Mouse (Mus musculus) cortical plate, adult 2 months (tissue): ENCODE results near the gene Gm29797. TPM values are rescaled to one million over a fixed set of nuclear protein-coding genes. Genes with fewer than 3 reads are reported as not detected.

Source experiments
- H3K27ac ChIP-seq: fragments of 200-500 bp; 2 replicates; pipeline ENCODE4 v1.5.1; 2012; ENCODE audit warnings: low read length, control low read depth, inconsistent platforms; ENCODE audit not compliant: insufficient read depth
- H3K4me1 ChIP-seq: fragments of 200-500 bp; 2 replicates; pipeline ENCODE4 v1.6.1; 2011; ENCODE audit warnings: low read length; ENCODE audit not compliant: control insufficient read depth, insufficient read depth
- H3K4me3 ChIP-seq: fragments of 200-500 bp; 2 replicates; pipeline ENCODE4 v1.5.1; 2011; ENCODE audit warnings: mild to moderate bottlenecking, low read length, control low read depth; ENCODE audit not compliant: insufficient read depth
- CTCF ChIP-seq: fragments of 200-500 bp; IDR thresholded peaks from 2 replicates; pipeline ENCODE4 v1.5.1; 2011; ENCODE audit warnings: mild to moderate bottlenecking, control low read depth, low read length; ENCODE audit not compliant: insufficient read depth; ENCODE audit errors: extremely low read depth
- POLR2A ChIP-seq: fragments of 200-500 bp; IDR thresholded peaks from 2 replicates; pipeline ENCODE4 v1.6.1; 2011; ENCODE audit warnings: mild to moderate bottlenecking, low read length, control low read depth; ENCODE audit not compliant: insufficient read depth; ENCODE audit errors: extremely low read depth
- polyA plus RNA-seq: library from polyadenylated mRNA; depleted of rRNA; stranded (reverse); fragments of >200 nt; gene quantifications from 2 replicates; pipeline ENCODE4 v1.2.3, GENCODE M21; 2012

Gene Gm29797
- polyA plus RNA-seq, 1 experiment: 0.21 TPM

- no peak overlapping the region for H3K4me3 ChIP-seq
- no peak for TF ChIP-seq POLR2A
- no peak for TF ChIP-seq CTCF
- H3K27ac ChIP-seq: no peak overlapping the region
These were observed 3.8 kb upstream of the Gm29797 start for GRCm38 (mm10) chr2:181653065-181653464.

GRCm38 (mm10) chr2:181653523-181653922 is 3.3 kb upstream of the Gm29797 start:
- TF ChIP-seq POLR2A: no peak
- TF ChIP-seq CTCF: no peak
- H3K4me1 ChIP-seq: no peaks in the 10 kb centered on the region
- H3K27ac ChIP-seq: no peak overlapping the region
- no peak overlapping the region for H3K4me3 ChIP-seq

More at GRCm38 (mm10) chr2:181653065-181653464, 3.8 kb upstream of the Gm29797 start:
- no peaks in the 10 kb centered on the region for H3K4me1 ChIP-seq

- H3K4me3 ChIP-seq: no peak overlapping the region
- no peak overlapping the region for H3K27ac ChIP-seq
These were observed 607 bp downstream of the Gm29797 start for GRCm38 (mm10) chr2:181657441-181657840.

GRCm38 (mm10) chr2:181658528-181658927 is 1.7 kb downstream of the Gm29797 start:
- Histone ChIP-seq H3K4me3 (no peak overlapping the region), H3K4me1 (0 out of 2 replicates have a peak, but pooled peaks cover 2% of the 10 kb centered on the region), H3K27ac (no peak overlapping the region)
- TF ChIP-seq POLR2A: no peak
- no peak for TF ChIP-seq CTCF

More at GRCm38 (mm10) chr2:181657441-181657840, 607 bp downstream of the Gm29797 start:
- no peak for TF ChIP-seq POLR2A
- TF ChIP-seq CTCF: no peak
- 0 out of 2 replicates have a peak, but pooled peaks cover 2% of the 10 kb centered on the region for H3K4me1 ChIP-seq

- H3K27ac ChIP-seq: no peak overlapping the region
- no peak overlapping the region for H3K4me3 ChIP-seq
- 0 out of 2 replicates have a peak, but pooled peaks cover 2% of the 10 kb centered on the region for H3K4me1 ChIP-seq
- TF ChIP-seq POLR2A (no peak), CTCF (peak; percentile 35; the same call in 1 of the 2 replicates)
These were observed 2.2 kb downstream of the Gm29797 start for GRCm38 (mm10) chr2:181658930-181659555.

- H3K27ac ChIP-seq: no peak overlapping the region
These were observed 2.8 kb downstream of the Gm29797 start for GRCm38 (mm10) chr2:181659609-181660055.

GRCm38 (mm10) chr2:181662620-181663297 is 5.9 kb downstream of the Gm29797 start:
- TF ChIP-seq POLR2A (no peak), CTCF (no peak)
- Histone ChIP-seq H3K4me3 (no peak overlapping the region), H3K4me1 (0 out of 2 replicates have a peak, but pooled peaks cover 2% of the 10 kb centered on the region), H3K27ac (no peak overlapping the region)

More at GRCm38 (mm10) chr2:181659609-181660055, 2.8 kb downstream of the Gm29797 start:
- TF ChIP-seq POLR2A (no peak), CTCF (peak; percentile 74)
- H3K4me3 ChIP-seq: no peak overlapping the region
- 0 out of 2 replicates have a peak, but pooled peaks cover 2% of the 10 kb centered on the region for H3K4me1 ChIP-seq

GRCm38 (mm10) chr2:181663298-181663630 is 6.4 kb downstream of the Gm29797 start:
- Histone ChIP-seq H3K4me3 (no peak overlapping the region), H3K27ac (0 out of 2 replicates have a peak overlapping the region, but pooled peaks have one; percentile 47), H3K4me1 (0 out of 2 replicates have a peak, but pooled peaks cover 2% of the 10 kb centered on the region)
- TF ChIP-seq POLR2A: no peak

- Histone ChIP-seq H3K27ac (peak overlapping the region; percentile 72; the same call in 1 of the 2 replicates), H3K4me1 (no peaks in the 10 kb centered on the region), H3K4me3 (peak overlapping the region; percentile 45)
- TF ChIP-seq CTCF (no peak), POLR2A (no peak)
These were observed 13.6 kb downstream of the Gm29797 start for GRCm38 (mm10) chr2:181670285-181670912.
